Mouse (Mus musculus) inflammation-experienced regulatory T-cells, adult 6 months (primary cell): ENCODE data around the gene Nynrin. TPM values are rescaled to one million over a fixed set of nuclear protein-coding genes. Genes with fewer than 3 reads are reported as not detected.
A peak's percentile ranks its signal among the peaks of the same experiment; 100 is the strongest.

Experiments used
- ATAC-seq: one replicate; pipeline ENCODE4 v1.8.0; 2017
- polyA plus RNA-seq, 3 experiments: library from polyadenylated mRNA; unstranded; fragments of 100-300 nt; shearing (Covaris generic); gene quantifications; one replicate each; pipeline ENCODE4 v1.2.1; 2017

The Nynrin gene
- polyA plus RNA-seq, 3 experiments from 2014 or later = 0.04 TPM; not detected in 2

DNA sequence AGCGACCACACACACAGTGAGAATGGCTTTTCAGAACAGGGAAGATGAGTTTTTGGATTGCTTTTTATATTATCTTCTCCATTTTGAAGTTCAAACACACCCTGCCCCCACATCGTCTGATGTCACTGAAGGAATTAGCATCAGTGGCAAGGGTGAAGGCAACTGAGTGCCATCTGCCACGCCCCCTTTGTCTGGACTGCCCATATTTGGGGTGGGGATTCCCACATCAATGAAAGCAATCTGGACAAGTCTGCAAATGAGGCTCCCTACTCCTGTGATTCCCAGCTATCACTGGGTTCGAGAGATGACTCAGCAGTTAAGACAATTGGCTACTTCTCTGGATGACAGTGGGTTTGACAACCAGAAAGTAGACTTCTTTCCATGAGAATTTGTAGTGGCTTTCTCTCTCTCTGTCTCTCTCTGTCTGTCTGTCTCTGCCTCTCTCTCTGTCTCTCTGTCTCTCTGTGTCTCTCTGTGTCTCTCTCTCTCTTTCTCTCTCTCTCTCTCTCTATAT lies 12.9 kb upstream of the Nynrin start:
- no peak for ATAC-seq

GRCm38 (mm10) chr14:55842794-55843193 lies 11.0 kb upstream of the Nynrin start:
- ATAC-seq = no peak

DNA sequence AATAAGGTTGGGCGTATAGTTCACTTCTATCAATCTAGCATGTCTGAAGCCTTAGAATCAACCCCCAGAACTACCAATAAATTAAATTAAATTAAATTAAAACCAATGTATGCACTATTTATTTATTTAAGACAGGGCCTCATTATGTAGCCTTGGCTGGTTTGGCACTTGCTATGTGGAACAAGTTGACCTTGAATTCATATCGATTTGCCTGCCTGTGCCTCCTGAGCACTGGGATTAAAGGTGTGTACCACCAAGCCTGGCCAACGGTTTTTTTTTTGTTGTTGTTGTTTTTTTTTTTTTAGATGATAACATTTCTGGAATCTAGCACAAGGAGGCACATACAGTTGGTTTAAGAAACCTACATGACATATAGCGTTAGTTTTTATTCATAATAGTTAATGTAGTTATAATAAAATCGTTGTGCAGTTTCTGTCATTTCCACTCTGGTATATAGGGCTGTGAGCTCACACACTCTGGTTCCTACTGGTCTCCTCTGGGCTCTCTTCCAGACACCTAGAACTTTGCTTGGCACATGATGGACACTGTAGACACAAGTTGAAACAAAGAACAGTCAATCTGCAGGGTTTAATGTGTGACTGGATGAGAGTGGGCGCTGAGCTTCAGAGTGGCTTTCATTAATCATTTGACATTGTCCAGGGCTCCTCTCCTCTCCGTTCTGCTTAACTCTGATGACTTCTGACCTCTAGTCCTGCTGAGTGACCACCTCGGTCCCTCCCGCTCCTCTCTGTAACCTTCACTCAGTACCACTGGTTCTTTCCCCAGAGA lies 8.1 kb upstream of the Nynrin start:
- ATAC-seq = no peak

GRCm38 (mm10) chr14:55850885-55851284 lies 2.9 kb upstream of the Nynrin start:
- no peak for ATAC-seq

GRCm38 (mm10) chr14:55852646-55853551 lies 911 bp upstream of the Nynrin start:
- ATAC-seq = no peak

GRCm38 (mm10) chr14:55854406-55855100 lies 743 bp downstream of the Nynrin start:
- no peak for ATAC-seq

DNA sequence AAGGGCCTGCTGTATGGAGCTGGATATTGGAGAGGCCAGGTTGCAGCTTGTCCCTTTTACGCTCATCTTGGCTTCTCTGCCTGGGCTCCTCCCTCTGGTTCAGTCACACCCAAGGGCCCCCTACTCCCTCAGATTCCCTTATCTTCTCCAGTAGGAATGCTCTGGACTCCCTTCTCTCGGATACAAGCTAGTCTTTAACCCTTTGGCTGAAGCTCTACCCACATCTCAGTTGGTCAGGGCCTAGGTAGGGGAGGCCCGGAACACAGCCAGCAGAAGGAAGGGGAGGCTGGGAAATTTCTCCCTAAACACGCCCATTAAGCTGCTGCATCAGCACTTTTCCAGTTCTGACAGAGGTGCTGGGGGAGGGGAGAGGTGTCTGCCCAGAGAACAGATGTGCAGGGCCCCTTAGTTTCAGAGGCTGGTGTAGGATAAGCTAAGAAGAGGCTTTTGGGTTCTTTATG lies 1.3 kb downstream of the Nynrin start:
- ATAC-seq = no peak

GRCm38 (mm10) chr14:55857588-55857987 lies 3.8 kb downstream of the Nynrin start:
- ATAC-seq = no peak

- ATAC-seq = no peak
Measured at GRCm38 (mm10) chr14:55862186-55862585, 8.4 kb downstream of the Nynrin start.

DNA sequence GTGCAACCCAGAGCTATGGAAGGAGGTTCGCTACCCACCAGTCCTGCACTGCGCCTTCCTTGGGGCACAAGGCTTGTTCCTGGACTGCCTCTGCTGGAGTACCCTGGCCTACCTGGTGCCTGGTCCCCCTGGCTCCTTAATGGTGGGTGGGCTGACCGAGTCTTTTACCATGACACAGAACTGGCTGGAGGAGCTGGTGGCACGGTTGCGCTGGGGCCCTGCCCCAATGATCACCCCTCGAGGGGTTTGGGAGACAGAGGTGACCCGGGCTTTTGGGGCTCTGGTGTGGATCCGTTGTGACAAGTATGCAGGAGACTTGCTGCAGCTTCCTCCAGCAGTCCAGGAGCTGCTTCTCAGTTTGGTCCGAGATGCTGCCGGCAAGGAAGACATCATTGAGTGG lies 9.2 kb downstream of the Nynrin start:
- ATAC-seq = no peak

GRCm38 (mm10) chr14:55863773-55864172 lies 10.0 kb downstream of the Nynrin start:
- ATAC-seq = no peak

GRCm38 (mm10) chr14:55866962-55867361 lies 13.2 kb downstream of the Nynrin start:
- no peak for ATAC-seq

DNA sequence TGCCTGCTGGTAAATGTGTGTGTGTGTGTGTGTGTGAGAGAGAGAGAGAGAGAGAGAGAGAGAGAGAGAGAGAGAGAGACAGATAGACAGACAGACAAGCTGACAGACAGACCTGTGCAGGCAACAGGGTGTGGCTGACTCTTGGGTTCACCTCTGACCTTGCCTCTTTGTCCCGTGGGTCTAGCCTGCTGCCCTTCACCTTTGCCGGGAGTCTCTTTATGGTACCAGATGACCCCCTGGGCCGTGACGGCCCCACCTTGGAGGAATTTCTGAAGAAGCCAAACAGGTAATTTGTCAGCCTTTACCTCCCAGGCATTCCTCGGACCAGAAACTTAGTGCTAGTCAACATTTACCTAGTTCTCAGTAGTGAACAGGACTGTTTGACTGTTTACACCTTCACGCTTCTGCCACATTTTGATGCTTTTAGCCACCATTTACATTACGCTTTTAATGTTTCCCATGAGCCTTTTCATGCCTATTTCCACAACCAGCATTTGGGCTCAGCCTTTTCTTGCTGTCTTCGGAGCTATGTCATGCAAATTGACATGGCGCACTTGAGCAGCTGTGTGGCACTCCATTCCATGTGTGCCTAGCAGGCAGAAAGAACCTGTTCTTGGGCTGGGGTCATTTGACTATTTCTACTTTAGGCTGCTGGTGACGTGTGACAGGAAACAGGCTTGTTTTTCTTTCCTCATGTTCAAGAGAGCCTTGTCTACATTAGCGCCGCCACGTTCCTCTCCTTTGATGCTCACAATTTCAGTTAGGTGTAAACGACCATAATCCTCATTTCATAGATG lies 14.6 kb downstream of the Nynrin start:
- no peak for ATAC-seq

DNA sequence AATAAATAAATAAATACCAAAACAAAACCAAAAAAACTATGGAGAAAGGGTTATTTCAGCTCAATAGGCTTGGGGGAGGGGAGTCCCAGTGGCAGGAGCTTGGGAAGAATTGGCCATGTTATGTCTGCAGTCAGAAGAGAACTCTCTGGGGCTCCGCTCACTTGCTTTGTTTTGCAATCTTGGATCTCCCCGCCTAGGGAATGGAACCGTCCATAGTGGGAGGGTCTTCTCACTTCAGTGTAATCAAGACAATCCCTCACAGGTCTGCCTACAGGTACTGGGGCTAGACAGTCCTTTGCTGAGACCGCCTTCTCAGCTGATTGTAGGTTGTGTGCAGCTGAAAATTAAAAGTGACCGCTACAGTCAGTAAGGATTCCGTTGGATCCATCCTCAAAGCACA lies 15.7 kb downstream of the Nynrin start:
- no peak for ATAC-seq

GRCm38 (mm10) chr14:55872039-55872438 lies 18.2 kb downstream of the Nynrin start:
- ATAC-seq = no peak

DNA sequence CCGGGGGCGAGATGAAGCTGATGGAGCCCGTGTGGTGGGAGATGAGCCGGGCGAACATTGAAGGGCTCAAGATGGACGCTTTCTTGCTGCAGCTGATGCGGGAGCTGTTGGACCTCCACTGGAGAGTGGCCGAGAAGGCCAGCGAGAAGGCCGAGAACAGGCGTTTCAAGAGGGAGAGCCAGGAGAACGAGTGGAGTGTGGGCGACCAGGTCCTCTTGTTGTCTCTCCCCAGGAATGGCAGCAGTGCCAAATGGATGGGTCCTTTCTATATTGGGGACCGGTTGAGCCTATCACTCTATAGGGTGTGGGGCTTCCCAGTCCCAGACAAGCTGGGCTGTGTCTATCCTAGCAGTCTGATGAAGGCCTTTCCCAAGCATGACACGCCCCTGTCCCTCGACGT lies 18.7 kb downstream of the Nynrin start:
- no peak for ATAC-seq

GRCm38 (mm10) chr14:55873242-55873713 lies 19.5 kb downstream of the Nynrin start:
- ATAC-seq = no peak

DNA sequence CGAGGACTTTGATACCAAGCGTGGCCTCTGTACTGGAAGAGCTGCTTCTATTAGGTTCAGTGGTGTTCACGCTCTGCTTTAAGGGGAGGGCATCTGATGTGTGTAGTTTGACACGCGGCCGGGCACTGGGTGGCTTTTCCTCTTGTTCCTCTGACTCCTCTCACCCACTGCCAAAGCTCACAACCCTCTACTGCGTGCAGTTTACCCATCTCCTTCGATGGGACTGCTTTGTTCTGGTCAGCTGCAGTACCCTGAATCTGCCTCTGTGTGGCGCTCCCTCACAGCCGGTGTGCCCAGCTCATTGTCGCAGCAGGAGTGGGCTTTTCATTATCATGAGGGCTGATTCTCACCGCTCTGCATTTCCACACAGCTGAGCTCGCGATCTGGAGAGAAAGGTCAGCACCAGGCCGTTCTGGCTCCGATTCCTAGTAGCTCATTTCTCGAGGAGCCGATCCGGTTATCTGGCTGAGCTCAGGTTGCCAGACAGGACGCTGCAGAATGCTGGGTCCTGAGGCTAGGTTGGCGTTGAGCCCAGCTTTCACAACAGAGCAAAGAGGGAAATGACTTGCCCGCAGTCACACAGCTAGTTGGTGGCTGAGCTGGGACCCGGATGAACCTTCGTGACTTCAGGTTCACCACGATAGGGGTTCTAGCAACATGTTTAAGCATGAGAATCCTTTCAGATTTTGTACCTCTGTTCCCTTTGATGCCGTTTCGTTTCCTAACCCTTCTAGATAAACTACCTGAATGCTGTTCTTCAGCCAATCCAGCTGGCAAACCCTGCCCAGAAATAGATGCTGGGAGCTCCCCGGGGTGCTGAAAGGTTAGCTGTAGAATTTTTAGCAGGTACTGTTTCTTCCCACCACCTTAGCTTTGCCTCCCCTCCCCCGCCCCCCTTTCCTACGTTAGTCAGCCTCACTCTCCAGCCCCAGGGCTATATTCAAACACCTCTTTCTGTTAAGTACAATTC lies 20.2 kb downstream of the Nynrin start:
- peak; percentile 86 for ATAC-seq

- no peak for ATAC-seq
Measured at GRCm38 (mm10) chr14:55877469-55878315, 23.9 kb downstream of the Nynrin start.
